Mouse (Mus musculus): Measurements from ENCODE around the gene Fam43a. TPM values are rescaled to one million over a fixed set of nuclear protein-coding genes. Genes with fewer than 3 reads are reported as not detected.

Gene Fam43a
- polyA plus RNA-seq, 1 experiment from 2014 or later: 6.8 TPM

DNA sequence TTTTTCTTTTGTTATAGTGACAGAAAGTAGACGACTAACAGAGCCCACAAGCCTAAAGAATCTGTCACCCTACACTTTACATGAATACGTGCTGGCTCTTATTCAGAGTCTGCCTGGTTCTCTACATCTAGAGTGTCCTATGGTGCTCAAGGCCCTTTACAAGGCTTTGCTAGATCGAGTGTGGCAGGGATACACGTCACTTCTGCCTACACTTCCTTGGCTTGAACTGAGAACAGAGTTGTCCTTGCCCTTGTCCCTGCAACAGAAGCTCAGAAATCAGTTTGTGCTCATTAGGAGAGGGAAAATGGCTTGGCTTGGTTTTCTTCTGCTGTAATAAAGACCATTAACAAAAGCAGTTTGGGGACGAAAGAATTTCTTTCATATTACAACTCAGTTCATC lies 11.8 kb downstream of the Fam43a start:
- H3K4me2 ChIP-seq (ENCODE audit: low read depth, severe bottlenecking): no peak overlapping the region

DNA sequence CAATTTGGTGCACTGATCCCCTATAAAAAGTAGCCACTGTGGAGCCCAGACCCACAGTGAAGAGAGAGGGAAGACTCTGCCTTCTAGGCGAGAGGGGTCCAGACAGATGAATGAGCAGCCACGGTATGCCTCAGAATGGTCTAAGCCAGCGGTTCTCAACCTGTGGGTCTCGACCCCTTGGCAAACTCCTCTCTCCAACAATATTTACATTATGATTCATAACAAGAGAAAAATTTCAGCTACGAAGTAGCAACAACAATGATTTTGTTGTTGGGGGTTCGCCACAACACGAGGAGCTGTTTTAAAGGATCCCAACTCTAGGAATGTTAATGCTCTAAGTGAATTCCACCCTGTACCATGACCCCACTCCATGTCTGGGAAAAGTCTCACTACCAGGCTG lies 13.6 kb downstream of the Fam43a start:
- WGBS: 84% methylated on average over 7 of the region's 7 CpGs
- H3K27ac ChIP-seq (replicated peaks; ENCODE audit: low read depth, low read length): no peak overlapping the region
- H3K4me2 ChIP-seq (ENCODE audit: low read depth, severe bottlenecking): no peak overlapping the region
- H3K27me3 ChIP-seq (ENCODE audit: control insufficient read depth, insufficient read depth, low read length): no peaks in the 10 kb centered on the region
- no peaks in the 10 kb centered on the region for H3K36me3 ChIP-seq (ENCODE audit: control insufficient read depth, insufficient read depth, low read length)
- DNase-seq (ENCODE audit: low spot score) (no peak), ATAC-seq (ENCODE audit: insufficient number of reproducible peaks, low FRiP score, low TSS enrichment, low read depth) (no peak)
- H3K4me3 ChIP-seq (ENCODE audit: low read depth, low read length): no peak overlapping the region
- H3K4me1 ChIP-seq (ENCODE audit: control insufficient read depth, insufficient read depth, low read length): 0 out of 2 replicates have a peak, but pooled peaks cover 3% of the 10 kb centered on the region
- H3K9ac ChIP-seq (ENCODE audit: low read length): no peak overlapping the region
- no peaks in the 10 kb centered on the region for H3K9me3 ChIP-seq (ENCODE audit: control insufficient read depth, low read length)

More for the DNA sequence above, 11.8 kb downstream of the Fam43a start:
- Histone ChIP-seq H3K27me3 (ENCODE audit: control insufficient read depth, insufficient read depth, low read length) (no peaks in the 10 kb centered on the region), H3K9ac (ENCODE audit: low read length) (no peak overlapping the region), H3K27ac (replicated peaks; ENCODE audit: low read depth, low read length) (no peak overlapping the region), H3K36me3 (ENCODE audit: control insufficient read depth, insufficient read depth, low read length) (no peaks in the 10 kb centered on the region), H3K9me3 (ENCODE audit: control insufficient read depth, low read length) (no peaks in the 10 kb centered on the region), H3K4me3 (ENCODE audit: low read depth, low read length) (no peak overlapping the region), H3K4me1 (ENCODE audit: control insufficient read depth, insufficient read depth, low read length) (0 out of 2 replicates have a peak, but pooled peaks cover 3% of the 10 kb centered on the region)
- 70% methylated on average over 5 of the region's 5 CpGs for WGBS
- ATAC-seq (ENCODE audit: insufficient number of reproducible peaks, low FRiP score, low TSS enrichment, low read depth) (no peak), DNase-seq (ENCODE audit: low spot score) (no peak)

DNA sequence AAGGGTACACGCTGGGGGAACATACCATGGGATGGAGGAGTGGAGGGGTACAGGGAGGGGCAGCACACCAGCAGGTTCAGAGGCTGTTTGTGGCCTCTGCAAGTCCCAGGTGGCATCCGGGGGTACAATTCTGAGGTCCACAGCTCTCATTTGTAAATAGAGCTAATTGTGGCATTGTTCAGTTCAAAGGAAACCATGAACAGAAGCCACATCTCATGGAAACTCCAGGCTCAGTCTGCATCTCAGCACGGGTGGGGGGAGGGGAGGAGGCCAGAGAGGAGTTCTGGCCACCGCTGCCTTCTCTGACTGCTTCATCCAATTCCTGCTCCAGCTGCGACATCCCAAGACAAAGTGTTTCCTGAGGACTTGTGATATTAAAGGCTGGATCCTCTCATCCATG lies 14.6 kb downstream of the Fam43a start:
- no peak overlapping the region for H3K4me2 ChIP-seq (ENCODE audit: low read depth, severe bottlenecking)
- 32% methylated on average over 5 of the region's 5 CpGs for WGBS
- no peak overlapping the region for H3K4me3 ChIP-seq (ENCODE audit: low read depth, low read length)
- no peaks in the 10 kb centered on the region for H3K27me3 ChIP-seq (ENCODE audit: control insufficient read depth, insufficient read depth, low read length)
- H3K9ac ChIP-seq (ENCODE audit: low read length): no peak overlapping the region
- DNase-seq (ENCODE audit: low spot score) (no peak), ATAC-seq (ENCODE audit: insufficient number of reproducible peaks, low FRiP score, low TSS enrichment, low read depth) (no peak)
- no peaks in the 10 kb centered on the region for H3K36me3 ChIP-seq (ENCODE audit: control insufficient read depth, insufficient read depth, low read length)
- H3K9me3 ChIP-seq (ENCODE audit: control insufficient read depth, low read length): no peaks in the 10 kb centered on the region
- H3K27ac ChIP-seq (replicated peaks; ENCODE audit: low read depth, low read length): no peak overlapping the region
- 0 out of 2 replicates have a peak, but pooled peaks cover 3% of the 10 kb centered on the region for H3K4me1 ChIP-seq (ENCODE audit: control insufficient read depth, insufficient read depth, low read length)

DNA sequence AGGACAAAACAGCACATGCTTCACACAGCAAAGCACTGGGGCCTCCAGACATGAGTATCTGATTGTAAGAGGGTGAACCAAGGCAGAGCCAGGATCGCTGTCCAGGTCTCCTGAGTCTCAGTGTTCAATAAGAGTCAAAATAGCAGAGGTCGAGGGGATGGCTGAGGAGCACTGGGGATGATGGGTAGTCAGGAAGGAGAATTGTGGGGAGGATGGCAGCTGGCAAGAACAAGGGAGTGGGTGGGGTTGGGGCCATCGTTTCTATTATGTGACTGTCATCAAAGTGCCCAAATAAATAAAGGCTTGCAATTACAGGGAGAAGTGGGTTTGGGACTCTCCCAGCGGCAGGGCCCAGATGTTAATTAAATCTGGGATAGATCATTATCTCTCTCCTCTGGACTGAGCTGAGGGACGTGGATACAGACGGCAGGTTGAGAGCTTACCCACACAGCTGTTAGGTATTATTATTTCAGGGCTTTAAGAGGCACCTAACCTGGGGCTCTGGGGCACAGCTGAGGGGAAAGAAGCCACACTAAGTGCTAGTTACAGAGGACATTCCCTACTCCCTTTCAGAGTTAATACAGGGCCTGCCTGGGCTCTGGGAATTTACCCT lies 15.3 kb downstream of the Fam43a start:
- H3K27ac ChIP-seq (replicated peaks; ENCODE audit: low read depth, low read length): no peak overlapping the region
- no peak overlapping the region for H3K9ac ChIP-seq (ENCODE audit: low read length)
- no peaks in the 10 kb centered on the region for H3K27me3 ChIP-seq (ENCODE audit: control insufficient read depth, insufficient read depth, low read length)
- H3K4me2 ChIP-seq (ENCODE audit: low read depth, severe bottlenecking): no peak overlapping the region
- H3K9me3 ChIP-seq (ENCODE audit: control insufficient read depth, low read length): no peaks in the 10 kb centered on the region
- WGBS: 25% methylated on average over 6 of the region's 6 CpGs
- ATAC-seq (ENCODE audit: insufficient number of reproducible peaks, low FRiP score, low TSS enrichment, low read depth) (no peak), DNase-seq (ENCODE audit: low spot score) (no peak)
- 0 out of 2 replicates have a peak, but pooled peaks cover 3% of the 10 kb centered on the region for H3K4me1 ChIP-seq (ENCODE audit: control insufficient read depth, insufficient read depth, low read length)
- H3K36me3 ChIP-seq (ENCODE audit: control insufficient read depth, insufficient read depth, low read length): no peaks in the 10 kb centered on the region
- H3K4me3 ChIP-seq (ENCODE audit: low read depth, low read length): no peak overlapping the region

DNA sequence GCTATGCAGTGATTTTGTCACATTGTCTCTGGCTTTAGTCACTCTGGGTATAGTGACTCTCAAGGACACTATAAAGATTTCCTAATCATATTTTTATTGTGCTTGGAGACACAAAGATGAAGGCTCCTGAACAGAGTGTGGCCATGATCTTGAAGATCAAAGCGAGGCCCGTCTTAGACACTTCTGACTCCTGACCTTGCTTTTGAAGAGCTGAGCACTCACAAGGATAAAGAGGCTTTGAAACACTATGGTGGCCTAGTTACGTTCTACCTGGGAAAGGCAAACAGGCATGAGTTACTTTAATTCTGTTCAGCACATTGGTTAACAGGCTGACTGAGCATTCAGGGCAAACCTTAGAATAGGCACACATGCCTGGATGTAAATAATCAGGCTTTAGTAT lies 16.8 kb downstream of the Fam43a start:
- WGBS: 71% methylated on average over 3 of the region's 3 CpGs
- Histone ChIP-seq H3K27me3 (ENCODE audit: control insufficient read depth, insufficient read depth, low read length) (no peaks in the 10 kb centered on the region), H3K4me1 (ENCODE audit: control insufficient read depth, insufficient read depth, low read length) (0 out of 2 replicates have a peak, but pooled peaks cover 3% of the 10 kb centered on the region), H3K4me2 (ENCODE audit: low read depth, severe bottlenecking) (no peak overlapping the region), H3K36me3 (ENCODE audit: control insufficient read depth, insufficient read depth, low read length) (no peaks in the 10 kb centered on the region), H3K27ac (replicated peaks; ENCODE audit: low read depth, low read length) (no peak overlapping the region), H3K4me3 (ENCODE audit: low read depth, low read length) (no peak overlapping the region), H3K9ac (ENCODE audit: low read length) (no peak overlapping the region), H3K9me3 (ENCODE audit: control insufficient read depth, low read length) (no peaks in the 10 kb centered on the region)
- ATAC-seq (ENCODE audit: insufficient number of reproducible peaks, low FRiP score, low TSS enrichment, low read depth) (no peak), DNase-seq (ENCODE audit: low spot score) (no peak)

DNA sequence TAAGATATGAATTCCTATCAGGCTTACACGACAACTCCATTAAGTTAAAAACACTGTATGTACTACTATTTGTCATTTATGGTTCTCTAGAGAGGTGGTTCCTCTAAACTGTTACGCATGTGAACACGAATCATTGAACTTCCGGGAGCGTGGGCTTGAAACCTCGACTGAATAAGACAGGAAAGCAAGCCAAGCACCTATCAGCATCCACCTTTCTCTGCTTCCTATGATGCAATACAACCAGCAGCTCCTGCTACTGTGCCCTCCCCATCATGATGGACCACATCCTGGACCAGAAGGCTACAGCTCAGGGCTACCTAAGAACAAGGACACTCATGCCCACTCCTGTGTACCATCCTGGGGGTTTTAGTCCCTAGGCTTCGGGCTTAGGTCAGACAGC lies 24.1 kb downstream of the Fam43a start:
- no peak overlapping the region for H3K4me3 ChIP-seq (ENCODE audit: low read depth, low read length)
- no peak overlapping the region for H3K9ac ChIP-seq (ENCODE audit: low read length)
- ATAC-seq (ENCODE audit: insufficient number of reproducible peaks, low FRiP score, low TSS enrichment, low read depth): no peak
- H3K27ac ChIP-seq (replicated peaks; ENCODE audit: low read depth, low read length): no peak overlapping the region
- 86% methylated on average over 7 of the region's 7 CpGs for WGBS
- H3K9me3 ChIP-seq (ENCODE audit: control insufficient read depth, low read length): no peaks in the 10 kb centered on the region
- H3K4me2 ChIP-seq (ENCODE audit: low read depth, severe bottlenecking): no peak overlapping the region
- DNase-seq (ENCODE audit: low spot score): no peak
- H3K36me3 ChIP-seq (ENCODE audit: control insufficient read depth, insufficient read depth, low read length): no peaks in the 10 kb centered on the region
- no peaks in the 10 kb centered on the region for H3K4me1 ChIP-seq (ENCODE audit: control insufficient read depth, insufficient read depth, low read length)
- H3K27me3 ChIP-seq (ENCODE audit: control insufficient read depth, insufficient read depth, low read length): no peaks in the 10 kb centered on the region

DNA sequence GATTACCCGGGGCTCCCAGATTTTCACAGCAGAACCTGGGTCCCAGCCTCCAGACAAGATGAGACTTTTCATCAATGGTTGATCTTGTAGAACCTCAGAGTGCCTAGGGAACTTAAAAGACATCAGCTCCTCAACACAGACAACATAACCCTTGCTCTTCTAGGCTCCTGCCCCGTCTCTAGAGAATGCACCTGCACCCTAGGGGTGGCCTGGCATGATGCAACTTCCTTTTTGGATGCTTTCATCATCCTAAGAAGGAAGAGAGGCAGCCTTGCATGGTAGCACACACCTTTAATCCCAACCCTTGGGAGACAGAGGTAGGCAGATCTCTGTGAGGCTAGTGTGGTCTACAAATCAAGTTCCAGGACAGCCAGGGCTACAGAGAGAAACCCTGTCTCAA lies 25.1 kb downstream of the Fam43a start:
- 65% methylated on average over 2 of the region's 2 CpGs for WGBS
- no peaks in the 10 kb centered on the region for H3K36me3 ChIP-seq (ENCODE audit: control insufficient read depth, insufficient read depth, low read length)
- H3K4me2 ChIP-seq (ENCODE audit: low read depth, severe bottlenecking): no peak overlapping the region
- no peaks in the 10 kb centered on the region for H3K27me3 ChIP-seq (ENCODE audit: control insufficient read depth, insufficient read depth, low read length)
- H3K4me1 ChIP-seq (ENCODE audit: control insufficient read depth, insufficient read depth, low read length): no peaks in the 10 kb centered on the region
- DNase-seq (ENCODE audit: low spot score) (no peak), ATAC-seq (ENCODE audit: insufficient number of reproducible peaks, low FRiP score, low TSS enrichment, low read depth) (no peak)
- no peak overlapping the region for H3K27ac ChIP-seq (replicated peaks; ENCODE audit: low read depth, low read length)
- no peak overlapping the region for H3K4me3 ChIP-seq (ENCODE audit: low read depth, low read length)
- H3K9ac ChIP-seq (ENCODE audit: low read length): no peak overlapping the region
- no peaks in the 10 kb centered on the region for H3K9me3 ChIP-seq (ENCODE audit: control insufficient read depth, low read length)

DNA sequence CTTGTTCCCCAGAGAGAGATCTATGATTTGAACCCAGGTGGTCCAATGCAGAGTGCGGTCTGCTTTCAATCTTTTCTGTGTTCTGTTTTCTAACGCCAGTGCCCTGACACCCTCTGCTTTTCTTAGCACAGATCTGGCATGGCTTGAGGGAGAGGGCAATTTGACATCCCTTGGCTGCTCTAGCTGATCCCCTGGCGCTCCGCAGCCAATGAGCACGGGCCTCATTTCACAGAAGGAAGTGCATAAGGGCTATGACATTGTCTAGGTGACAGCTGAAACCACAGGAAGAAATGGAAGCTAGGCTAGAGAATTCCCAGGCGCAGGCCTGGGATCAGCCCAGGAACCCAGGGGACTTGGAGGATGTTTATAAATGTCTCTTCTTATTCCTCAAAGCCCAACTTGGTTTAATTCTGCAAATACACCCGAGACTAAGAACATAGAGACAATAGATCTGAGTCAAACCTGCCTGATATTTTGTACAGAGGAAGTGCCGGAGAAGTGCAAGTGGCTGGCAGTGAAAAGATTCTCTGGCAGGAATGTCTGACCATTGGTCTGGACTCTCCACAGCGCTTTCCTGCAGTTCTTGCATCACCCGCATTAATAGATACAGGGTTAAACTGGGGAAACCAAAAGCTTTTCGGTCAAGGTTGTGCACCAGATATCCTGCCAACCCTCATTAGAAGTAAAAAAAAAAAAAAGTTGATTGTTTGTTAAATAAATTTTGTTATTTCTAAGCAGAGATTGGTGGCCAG lies 28.2 kb downstream of the Fam43a start:
- Histone ChIP-seq H3K9me3 (ENCODE audit: control insufficient read depth, low read length) (no peaks in the 10 kb centered on the region), H3K4me3 (ENCODE audit: low read depth, low read length) (no peak overlapping the region), H3K36me3 (ENCODE audit: control insufficient read depth, insufficient read depth, low read length) (no peaks in the 10 kb centered on the region), H3K27ac (replicated peaks; ENCODE audit: low read depth, low read length) (no peak overlapping the region), H3K4me2 (ENCODE audit: low read depth, severe bottlenecking) (no peak overlapping the region), H3K27me3 (ENCODE audit: control insufficient read depth, insufficient read depth, low read length) (no peaks in the 10 kb centered on the region), H3K4me1 (ENCODE audit: control insufficient read depth, insufficient read depth, low read length) (no peaks in the 10 kb centered on the region), H3K9ac (ENCODE audit: low read length) (no peak overlapping the region)
- ATAC-seq (ENCODE audit: insufficient number of reproducible peaks, low FRiP score, low TSS enrichment, low read depth) (no peak), DNase-seq (ENCODE audit: low spot score) (no peak)
- 74% methylated on average over 11 of the region's 11 CpGs for WGBS

Measured in limb, embryonic 11.5 days (tissue).